Mouse (Mus musculus): ENCODE measurements at regions not wholly inside any gene's neighbourhood (a gene's known extent, or its start where the extent isn't known, plus 50 kb on each side); places are given as distances from the start of the nearest gene placed in this dataset.

GRCm38 (mm10) chr9:6430437-6430836 is 160.8 kb upstream of the Ddi1 start:
- no peak for TF ChIP-seq MAX (IDR thresholded peaks at IDR 0.05; ENCODE audit: low read depth)
- no peak for TF ChIP-seq POLR2AphosphoS2 (IDR thresholded peaks at IDR 0.05; ENCODE audit: insufficient read length, low read depth)

All from myocyte (in vitro differentiated cells).